Mouse (Mus musculus) heart, postnatal 4 days (tissue): ENCODE data around the gene Gzmb. TPM values are rescaled to one million over a fixed set of nuclear protein-coding genes. Genes with fewer than 3 reads are reported as not detected.

Experiments
- total RNA-seq, 2 experiments: library from RNA; stranded (reverse); gene quantifications; 2 replicates each; pipeline ENCODE4 v1.2.3; 2021

The Gzmb gene
- total RNA-seq, 2 experiments from 2014 or later = not detected

Other genes with a start within 250 kb of the Gzmb start
- gene Mcpt1, start 244.3 kb downstream of the Gzmb start, total RNA-seq = not detected
- gene Mcpt9, start 231.8 kb downstream of the Gzmb start, total RNA-seq = not detected
- gene Mcpt2, start 220.2 kb downstream of the Gzmb start, total RNA-seq = under 1 TPM; 0.43 TPM
- 1 to 10 TPM; 3.0 to 3.8 TPM for gene Mcpt4, start 199.9 kb downstream of the Gzmb start, total RNA-seq
- not detected for gene Mcpt8, start 177.0 kb downstream of the Gzmb start, total RNA-seq
- gene Ctsg, start 159.7 kb downstream of the Gzmb start, total RNA-seq = not detected
- gene Gzme, start 141.6 kb downstream of the Gzmb start, total RNA-seq = not detected
- not detected for gene Gzmd, start 129.7 kb downstream of the Gzmb start, total RNA-seq
- not detected for gene Gzmg, start 102.7 kb downstream of the Gzmb start, total RNA-seq
- gene Gzmn, start 87.7 kb downstream of the Gzmb start, total RNA-seq = not detected
- not detected for gene Gzmf, start 50.8 kb downstream of the Gzmb start, total RNA-seq
- not detected for gene Gzmc, start 27.6 kb downstream of the Gzmb start, total RNA-seq
- gene Atp12a, start 102.8 kb upstream of the Gzmb start, total RNA-seq = not detected
- gene Rnf17, start 140.3 kb upstream of the Gzmb start, total RNA-seq = 1 to 10 TPM; 1.6 TPM